Mouse (Mus musculus) retina, adult 2 months (tissue): ENCODE data around the gene Xkr7.

Experiments used
- DNase-seq: peaks from one replicate; pipeline ENCODE4 v3.0.0-alpha.2; 2012; ENCODE audit warnings: low read depth, low spot score

Gene Xkr7

GRCm38 (mm10) chr2:153071491-153072184 lies 40.0 kb downstream of the Xkr7 start:
- no peak for DNase-seq

GRCm38 (mm10) chr2:153074651-153075050 lies 43.0 kb downstream of the Xkr7 start:
- DNase-seq, result no peak

GRCm38 (mm10) chr2:153075961-153076360 lies 44.3 kb downstream of the Xkr7 start:
- DNase-seq, result no peak

GRCm38 (mm10) chr2:153080841-153081523 lies 49.3 kb downstream of the Xkr7 start:
- DNase-seq, result peak; percentile 82

- no peak for DNase-seq
These were observed 50.2 kb downstream of the Xkr7 start for GRCm38 (mm10) chr2:153081866-153082265.

GRCm38 (mm10) chr2:153083275-153083674 lies 51.6 kb downstream of the Xkr7 start:
- DNase-seq, result no peak

GRCm38 (mm10) chr2:153083824-153084223 lies 52.2 kb downstream of the Xkr7 start:
- DNase-seq, result no peak

- DNase-seq, result no peak
These were observed 52.8 kb downstream of the Xkr7 start for GRCm38 (mm10) chr2:153084261-153084976.

- DNase-seq, result no peak
These were observed 53.9 kb downstream of the Xkr7 start for GRCm38 (mm10) chr2:153085556-153085955.

GRCm38 (mm10) chr2:153086166-153086565 lies 54.5 kb downstream of the Xkr7 start:
- DNase-seq, result no peak

- DNase-seq, result no peak
These were observed 55.4 kb downstream of the Xkr7 start for GRCm38 (mm10) chr2:153087091-153087490.

GRCm38 (mm10) chr2:153089316-153089715 lies 57.7 kb downstream of the Xkr7 start:
- no peak for DNase-seq

- DNase-seq, result no peak
These were observed 59.0 kb downstream of the Xkr7 start for GRCm38 (mm10) chr2:153090551-153091165.
